Mouse (Mus musculus): ENCODE measurements around the gene Shd. TPM values are rescaled to one million over a fixed set of nuclear protein-coding genes. Genes with fewer than 3 reads are reported as not detected.

The Shd gene
- total RNA-seq, 2 experiments from 2014 or later, result 1.1 to 1.9 TPM

DNA sequence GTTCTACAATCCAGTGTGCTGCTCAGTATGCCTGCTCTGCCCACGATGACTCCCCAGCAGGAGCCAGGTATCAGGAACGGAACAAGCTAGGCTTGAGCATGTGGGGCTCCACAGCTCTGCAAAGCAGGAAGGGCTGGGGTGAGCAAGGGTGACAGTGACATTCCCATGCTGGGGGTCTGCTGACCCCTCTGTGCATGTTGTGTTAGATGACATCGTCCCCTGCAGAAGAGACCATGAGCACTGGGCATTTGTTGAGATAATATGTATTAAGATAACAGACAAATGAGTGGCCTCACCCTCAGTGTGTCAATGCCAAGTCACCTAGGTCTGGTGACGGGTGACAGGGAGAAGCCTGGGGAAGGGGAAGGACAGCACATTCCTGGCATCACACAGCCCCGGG lies 54.7 kb downstream of the Shd start:
- no peak for DNase-seq

Other genes starting within 250 kb of the Shd start
- under 1 TPM; 0.64 to 0.67 TPM for gene Adgre4, start 220.5 kb upstream of the Shd start, total RNA-seq (2021)
- 1 to 10 TPM; 3.1 to 4.9 TPM for gene Zfp119a, start 91.5 kb upstream of the Shd start, total RNA-seq (2021)
- 1 to 10 TPM; 4.5 to 4.9 TPM for gene Zfp959, start 78.4 kb upstream of the Shd start, total RNA-seq (2021)
- gene Zfp119b, start 21.0 kb upstream of the Shd start, total RNA-seq (2021), result 1 to 10 TPM; 2.4 TPM
- 1 to 10 TPM in 1 of 2 experiments, under 1 TPM in 1; 0.69 to 1.1 TPM for gene Ebi3, start 17.8 kb upstream of the Shd start, total RNA-seq (2021)
- 1 to 10 TPM; 7.5 to 8.6 TPM for gene Yju2, start 11.4 kb upstream of the Shd start, total RNA-seq (2021)
- not detected for gene Fsd1, start 16.0 kb downstream of the Shd start, total RNA-seq (2021)
- gene Stap2, start 35.1 kb downstream of the Shd start, total RNA-seq (2021), result 10 to 100 TPM; 12.3 to 12.9 TPM
- 10 to 100 TPM; 59.7 to 60.5 TPM for gene Mpnd, start 35.2 kb downstream of the Shd start, total RNA-seq (2021)
- gene Sh3gl1, start 66.2 kb downstream of the Shd start, total RNA-seq (2021), result 10 to 100 TPM; 11.7 to 13.7 TPM
- gene Chaf1a, start 70.0 kb downstream of the Shd start, total RNA-seq (2021), result 1 to 10 TPM; 1.1 to 1.3 TPM
- 10 to 100 TPM; 51.4 to 57.0 TPM for gene Ubxn6, start 104.6 kb downstream of the Shd start, total RNA-seq (2021)
- 10 to 100 TPM; 30.6 to 37.2 TPM for gene Hdgfl2, start 109.2 kb downstream of the Shd start, total RNA-seq (2021)
- gene Plin4, start 139.3 kb downstream of the Shd start, total RNA-seq (2021), result 100 to 1,000 TPM; 118 to 175 TPM
- 100 to 1,000 TPM; 166 TPM for gene Plin5, start 147.1 kb downstream of the Shd start, total RNA-seq (2021)
- 10 to 100 TPM; 56.2 to 65.4 TPM for gene Lrg1, start 151.5 kb downstream of the Shd start, total RNA-seq (2021)
- gene Sema6b, start 169.9 kb downstream of the Shd start, total RNA-seq (2021), result 10 to 100 TPM; 12.5 to 13.5 TPM
- 1 to 10 TPM; 1.3 to 1.5 TPM for gene Tnfaip8l1, start 192.0 kb downstream of the Shd start, total RNA-seq (2021)
- 10 to 100 TPM; 25.4 to 26.1 TPM for gene Mydgf, start 213.5 kb downstream of the Shd start, total RNA-seq (2021)
- gene Dpp9, start 248.4 kb downstream of the Shd start, total RNA-seq (2021), result 10 to 100 TPM; 43.7 to 44.3 TPM